Mouse (Mus musculus) neural tube, embryonic 12.5 days (tissue): ENCODE measurements around the gene H2-T24. TPM values are rescaled to one million over a fixed set of nuclear protein-coding genes. Genes with fewer than 3 reads are reported as not detected.
"Not testable (repeated sequence)": the region's sequence is repeated elsewhere in the genome, so short reads cannot be mapped to it uniquely, and the experiment has no call there.

Source experiments
- ATAC-seq: fragments of 200-750 bp; cut with Nextera tagmentation; 2 replicates; pipeline ENCODE4 v1.8.0; 2017; ENCODE audit warnings: low read depth, mild to moderate bottlenecking, moderate TSS enrichment, moderate library complexity; ENCODE audit not compliant: low FRiP score
- H3K27ac ChIP-seq: fragments of 300-500 bp; sonication (generic); 2 replicates; pipeline ENCODE4 v1.5.1; 2016
- H3K27me3 ChIP-seq: fragments of 300-500 bp; sonication (generic); replicated peaks from 2 replicates; pipeline ENCODE4 v1.6.1; 2016; ENCODE audit warnings: mild to moderate bottlenecking
- H3K36me3 ChIP-seq: fragments of 300-500 bp; sonication (generic); 2 replicates; pipeline ENCODE4 v1.6.1; 2016; ENCODE audit warnings: mild to moderate bottlenecking
- H3K4me1 ChIP-seq: fragments of 300-500 bp; sonication (generic); 2 replicates; pipeline ENCODE4 v1.6.1; 2016
- H3K4me2 ChIP-seq: fragments of 300-500 bp; sonication (generic); replicated peaks from 2 replicates; pipeline ENCODE4 v1.6.1; 2016; ENCODE audit warnings: mild to moderate bottlenecking
- H3K4me3 ChIP-seq: fragments of 300-500 bp; sonication (generic); 2 replicates; pipeline ENCODE4 v1.5.1; 2016
- H3K9ac ChIP-seq: fragments of 300-500 bp; sonication (generic); 2 replicates; pipeline ENCODE4 v1.6.1; 2016; ENCODE audit warnings: mild to moderate bottlenecking
- H3K9me3 ChIP-seq: fragments of 300-500 bp; sonication (generic); 2 replicates; pipeline ENCODE4 v1.6.1; 2016; ENCODE audit warnings: mild to moderate bottlenecking
- WGBS: fragments of 180-500 bp; shearing (Covaris S2); methylation state at CpG from one replicate; pipeline ENCODE4 v1.1.7; 2016; 5-methylcytosine and 5-hydroxymethylcytosine counted together
- polyA plus RNA-seq: library from polyadenylated mRNA; unstranded; fragments of >200 nt; fragmentation: Nextera tagmentation; extraction: Ambion mirVana; gene quantifications from 2 replicates; pipeline ENCODE4 v1.2.1, GENCODE M21; 2016

H2-T24 gene
- polyA plus RNA-seq, 1 experiment from 2014 or later, result 4.5 TPM

- Histone ChIP-seq H3K9me3 (no peaks in the 10 kb centered on the region), H3K4me3 (no peak overlapping the region)
- WGBS, result 72% methylated on average over 3 of the region's 3 CpGs
These were observed 841 bp downstream of the H2-T24 start for GRCm38 (mm10) chr17:36019519-36019918.

GRCm38 (mm10) chr17:36018979-36019378 lies 1.4 kb downstream of the H2-T24 start:
- Histone ChIP-seq H3K4me2 (no peak overlapping the region), H3K36me3 (peaks cover 12% of the 10 kb centered on the region), H3K27me3 (no peaks in the 10 kb centered on the region), H3K4me1 (no peaks in the 10 kb centered on the region), H3K9ac (no peak overlapping the region), H3K27ac (no peak overlapping the region), H3K9me3 (no peaks in the 10 kb centered on the region), H3K4me3 (no peak overlapping the region)
- WGBS, result 72% methylated on average over 2 of the region's 2 CpGs
- ATAC-seq, result no peak

More at GRCm38 (mm10) chr17:36019519-36019918, 841 bp downstream of the H2-T24 start:
- H3K36me3 ChIP-seq, result peaks cover 7% of the 10 kb centered on the region
- H3K27me3 ChIP-seq, result no peaks in the 10 kb centered on the region
- H3K9ac ChIP-seq, result no peak overlapping the region
- H3K4me2 ChIP-seq, result no peak overlapping the region
- no peaks in the 10 kb centered on the region for H3K4me1 ChIP-seq
- no peak for ATAC-seq
- no peak overlapping the region for H3K27ac ChIP-seq

GRCm38 (mm10) chr17:36017046-36017445 lies 3.3 kb downstream of the H2-T24 start:
- Histone ChIP-seq H3K27me3 (no peaks in the 10 kb centered on the region), H3K4me1 (no peaks in the 10 kb centered on the region), H3K4me3 (no peak overlapping the region), H3K4me2 (no peak overlapping the region), H3K36me3 (peaks cover 12% of the 10 kb centered on the region), H3K27ac (no peak overlapping the region), H3K9ac (no peak overlapping the region), H3K9me3 (no peaks in the 10 kb centered on the region)
- no peak for ATAC-seq
- 93% methylated on average over 5 of the region's 5 CpGs for WGBS

- Histone ChIP-seq H3K9ac (no peak overlapping the region), H3K4me2 (no peak overlapping the region), H3K36me3 (peaks cover 12% of the 10 kb centered on the region), H3K9me3 (no peaks in the 10 kb centered on the region), H3K27ac (no peak overlapping the region), H3K4me3 (no peak overlapping the region), H3K4me1 (no peaks in the 10 kb centered on the region), H3K27me3 (no peaks in the 10 kb centered on the region)
- WGBS, result 98% methylated on average over 5 of the region's 5 CpGs
- no peak for ATAC-seq
These were observed 5.4 kb downstream of the H2-T24 start for GRCm38 (mm10) chr17:36014977-36015376.

GRCm38 (mm10) chr17:36004409-36004808 lies 16.0 kb downstream of the H2-T24 start:
- not testable (repeated sequence) for H3K4me3 ChIP-seq, H3K27ac ChIP-seq, H3K9ac ChIP-seq, H3K27me3 ChIP-seq, H3K9me3 ChIP-seq, H3K4me1 ChIP-seq, ATAC-seq, H3K4me2 ChIP-seq
- H3K36me3 ChIP-seq, result peaks cover 13% of the 10 kb centered on the region
- WGBS, result 95% methylated on average over 7 of the region's 7 CpGs

GRCm38 (mm10) chr17:36003331-36003730 lies 17.0 kb downstream of the H2-T24 start:
- WGBS, result 97% methylated on average over 7 of the region's 7 CpGs
- Histone ChIP-seq H3K36me3 (peaks cover 13% of the 10 kb centered on the region), H3K9me3 (0 out of 2 replicates have a peak, but pooled peaks cover 5% of the 10 kb centered on the region), H3K4me3 (no peak overlapping the region), H3K27ac (no peak overlapping the region), H3K27me3 (no peaks in the 10 kb centered on the region), H3K4me1 (no peaks in the 10 kb centered on the region), H3K9ac (no peak overlapping the region), H3K4me2 (no peak overlapping the region)
- ATAC-seq, result no peak

- no peak for ATAC-seq
- H3K4me1 ChIP-seq, result no peaks in the 10 kb centered on the region
- 0 out of 2 replicates have a peak, but pooled peaks cover 5% of the 10 kb centered on the region for H3K9me3 ChIP-seq
- no peak overlapping the region for H3K4me2 ChIP-seq
- H3K27ac ChIP-seq, result no peak overlapping the region
- H3K9ac ChIP-seq, result no peak overlapping the region
- no peaks in the 10 kb centered on the region for H3K27me3 ChIP-seq
- H3K36me3 ChIP-seq, result peaks cover 13% of the 10 kb centered on the region
- H3K4me3 ChIP-seq, result no peak overlapping the region
- 95% methylated on average over 6 of the region's 6 CpGs for WGBS
These were observed 18.4 kb downstream of the H2-T24 start for GRCm38 (mm10) chr17:36001966-36002365.

GRCm38 (mm10) chr17:36001121-36001897 lies 19.1 kb downstream of the H2-T24 start:
- Histone ChIP-seq H3K4me3 (no peak overlapping the region), H3K27ac (no peak overlapping the region), H3K9ac (no peak overlapping the region), H3K4me2 (no peak overlapping the region), H3K27me3 (no peaks in the 10 kb centered on the region), H3K36me3 (peaks cover 8% of the 10 kb centered on the region; the same call in 1 of the 2 replicates), H3K9me3 (no peaks in the 10 kb centered on the region), H3K4me1 (peaks cover 3% of the 10 kb centered on the region; the same call in 1 of the 2 replicates)
- WGBS, result 92% methylated on average over 12 of the region's 12 CpGs
- ATAC-seq, result no peak

- Histone ChIP-seq H3K27ac (no peak overlapping the region), H3K4me1 (peaks cover 11% of the 10 kb centered on the region), H3K36me3 (no peaks in the 10 kb centered on the region), H3K4me3 (no peak overlapping the region), H3K27me3 (no peaks in the 10 kb centered on the region), H3K9me3 (no peaks in the 10 kb centered on the region), H3K9ac (no peak overlapping the region), H3K4me2 (no peak overlapping the region)
- ATAC-seq, result no peak
- 84% methylated on average over 4 of the region's 4 CpGs for WGBS
These were observed 20.0 kb downstream of the H2-T24 start for GRCm38 (mm10) chr17:36000349-36000748.

- Histone ChIP-seq H3K4me1 (peaks cover 13% of the 10 kb centered on the region), H3K9me3 (no peaks in the 10 kb centered on the region), H3K27me3 (no peaks in the 10 kb centered on the region), H3K4me2 (no peak overlapping the region), H3K27ac (no peak overlapping the region), H3K9ac (no peak overlapping the region), H3K36me3 (no peaks in the 10 kb centered on the region), H3K4me3 (no peak overlapping the region)
- 90% methylated on average over 7 of the region's 7 CpGs for WGBS
- ATAC-seq, result no peak
These were observed 21.0 kb downstream of the H2-T24 start for GRCm38 (mm10) chr17:35999356-35999755.

- Histone ChIP-seq H3K27ac (no peak overlapping the region), H3K27me3 (no peaks in the 10 kb centered on the region), H3K4me2 (no peak overlapping the region), H3K9me3 (no peaks in the 10 kb centered on the region), H3K4me3 (no peak overlapping the region), H3K36me3 (no peaks in the 10 kb centered on the region), H3K4me1 (peaks cover 13% of the 10 kb centered on the region), H3K9ac (no peak overlapping the region)
- 90% methylated on average over 6 of the region's 6 CpGs for WGBS
- no peak for ATAC-seq
These were observed 21.6 kb downstream of the H2-T24 start for GRCm38 (mm10) chr17:35998545-35999305.

- peaks cover 13% of the 10 kb centered on the region for H3K4me1 ChIP-seq
- no peak overlapping the region for H3K27ac ChIP-seq
- no peak overlapping the region for H3K4me2 ChIP-seq
- no peak overlapping the region for H3K9ac ChIP-seq
- 63% methylated on average over 12 of the region's 12 CpGs for WGBS
- no peaks in the 10 kb centered on the region for H3K27me3 ChIP-seq
- H3K9me3 ChIP-seq, result no peaks in the 10 kb centered on the region
- no peak overlapping the region for H3K4me3 ChIP-seq
- no peaks in the 10 kb centered on the region for H3K36me3 ChIP-seq
- ATAC-seq, result no peak
These were observed 22.4 kb downstream of the H2-T24 start for GRCm38 (mm10) chr17:35997713-35998510.
